Mouse (Mus musculus) left cerebral cortex, adult 8-10 months (tissue): ENCODE results near the gene Fads1. TPM values are rescaled to one million over a fixed set of nuclear protein-coding genes. Genes with fewer than 3 reads are reported as not detected.
"Not testable (repeated sequence)": the region's sequence is repeated elsewhere in the genome, so short reads cannot be mapped to it uniquely, and the experiment has no call there.

Experiments
- DNase-seq, 2 experiments: peaks; one replicate each; pipeline ENCODE4 v3.0.0; 2022; ENCODE audit warnings: low spot score in 2 of 2
- total RNA-seq, 4 experiments: library from RNA; stranded (reverse); gene quantifications; 2 replicates each; pipeline ENCODE4 v1.2.4; 2022

Fads1 gene
- 100 to 1,000 TPM; 194 to 215 (median 198) TPM for total RNA-seq

DNA sequence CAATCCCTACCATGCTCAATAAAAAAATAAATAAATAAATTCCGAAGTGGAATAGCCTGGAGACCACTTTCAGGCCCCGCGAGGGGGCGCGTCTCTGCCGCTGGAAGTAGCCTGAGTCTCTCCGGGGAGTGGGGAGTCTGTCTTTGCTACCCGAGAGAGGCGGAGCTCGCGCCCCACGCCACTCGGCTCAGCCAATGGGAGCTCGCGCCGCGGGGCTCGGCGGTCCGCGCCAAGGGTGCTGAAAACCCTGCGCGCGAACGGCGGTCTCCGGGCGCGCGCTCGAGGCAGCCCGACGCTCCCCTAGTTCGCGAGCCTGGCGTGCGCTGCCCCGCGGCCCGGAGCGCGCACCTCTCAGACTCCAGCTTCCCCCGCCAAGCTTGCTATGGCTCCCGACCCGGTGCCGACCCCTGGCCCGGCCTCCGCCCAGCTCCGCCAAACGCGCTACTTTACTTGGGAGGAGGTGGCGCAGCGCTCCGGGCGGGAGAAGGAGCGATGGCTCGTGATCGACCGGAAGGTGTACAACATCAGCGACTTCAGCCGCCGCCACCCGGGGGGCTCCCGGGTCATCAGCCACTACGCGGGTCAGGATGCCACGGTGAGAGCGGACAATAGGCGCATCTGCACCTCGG lies at the start of gene Fads1:
TSS of gene Fads1 (plus strand) at position 219 of the 629 bp plus-strand sequence.
- peak; percentile 86 to 93 for DNase-seq

- DNase-seq: no peak
Measured at GRCm38 (mm10) chr19:10134692-10135091, 48.0 kb upstream of the Fads1 start.

DNA sequence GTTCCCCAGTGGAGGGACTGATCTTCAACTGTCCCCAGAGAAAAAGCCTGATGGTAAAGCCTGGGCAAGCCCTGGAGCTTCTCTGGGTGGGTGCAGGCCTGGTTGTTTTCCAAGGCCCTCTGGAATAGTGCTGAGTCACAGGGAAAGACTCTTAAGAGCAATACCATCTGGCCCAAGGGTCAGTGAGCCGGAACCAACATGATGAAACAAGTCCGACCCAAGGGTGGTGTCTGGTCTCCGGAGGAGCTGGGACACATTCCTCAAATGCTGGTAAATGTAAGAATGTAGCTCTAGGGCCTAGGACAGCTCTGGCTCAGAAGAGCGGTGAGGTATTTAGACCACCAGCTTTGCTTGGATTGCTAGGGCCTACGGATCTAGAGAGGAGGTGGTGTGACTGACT lies 45.3 kb upstream of the Fads1 start:
- DNase-seq: no peak

DNA sequence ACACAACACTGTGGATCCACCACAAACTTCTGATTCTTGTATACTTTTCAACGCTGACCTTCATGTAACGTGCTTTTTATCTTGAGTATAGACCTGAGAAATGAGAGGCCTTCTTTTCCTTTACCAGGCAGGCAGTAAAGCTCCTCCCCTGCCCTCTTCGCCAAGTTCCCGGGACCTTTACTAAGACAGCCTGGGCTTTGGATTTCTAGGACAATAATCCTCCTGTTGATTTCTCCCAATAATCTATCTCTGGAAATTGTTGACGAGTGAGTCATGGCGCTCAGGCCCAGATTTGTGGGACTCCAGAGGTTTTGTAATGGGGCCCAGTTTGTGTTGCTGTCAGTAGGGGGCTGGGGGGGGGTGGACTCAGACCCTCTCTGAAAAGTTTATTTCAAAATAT lies 43.0 kb upstream of the Fads1 start:
- no peak for DNase-seq

DNA sequence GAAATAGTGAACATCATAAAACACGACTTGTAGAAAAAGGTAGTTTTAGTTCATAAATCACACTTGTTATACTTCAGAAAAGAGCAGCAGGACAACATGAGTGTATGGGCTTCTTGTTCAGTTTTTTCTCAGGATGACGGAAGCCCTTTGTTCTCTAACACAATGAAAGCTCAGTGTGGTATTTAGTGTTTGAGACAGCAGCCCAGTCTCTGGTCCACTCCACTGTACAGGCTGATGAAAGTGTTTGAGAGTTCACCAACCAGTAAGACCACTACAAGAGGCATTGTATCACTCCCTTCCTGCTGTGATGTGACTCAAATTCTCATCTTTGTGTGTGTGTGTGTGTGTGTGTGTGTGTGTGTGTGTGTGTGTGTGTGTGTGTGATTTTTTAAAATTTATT lies 39.0 kb upstream of the Fads1 start:
- DNase-seq: no peak

DNA sequence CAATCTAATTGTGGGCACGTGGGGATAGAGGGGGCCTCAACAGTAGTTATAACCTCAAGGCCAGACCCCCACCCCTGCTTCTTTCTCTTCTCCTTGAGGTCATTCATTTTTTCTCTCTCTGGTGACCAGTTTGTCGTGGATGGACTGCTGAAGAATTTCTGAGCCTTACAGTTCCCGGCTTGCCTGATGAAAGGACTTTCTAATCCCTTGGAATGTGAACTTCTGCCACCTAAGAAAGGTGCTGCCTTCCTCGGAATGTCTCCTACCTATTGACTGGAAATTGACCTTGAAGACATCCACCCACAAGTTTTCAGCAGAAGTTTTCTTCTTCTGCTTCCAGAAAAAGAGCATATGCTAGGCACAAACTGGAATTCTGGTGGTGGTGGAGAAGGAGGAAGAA lies 38.2 kb upstream of the Fads1 start:
- DNase-seq: no peak

- no peak for DNase-seq
Measured at GRCm38 (mm10) chr19:10148555-10148954, 34.1 kb upstream of the Fads1 start.

DNA sequence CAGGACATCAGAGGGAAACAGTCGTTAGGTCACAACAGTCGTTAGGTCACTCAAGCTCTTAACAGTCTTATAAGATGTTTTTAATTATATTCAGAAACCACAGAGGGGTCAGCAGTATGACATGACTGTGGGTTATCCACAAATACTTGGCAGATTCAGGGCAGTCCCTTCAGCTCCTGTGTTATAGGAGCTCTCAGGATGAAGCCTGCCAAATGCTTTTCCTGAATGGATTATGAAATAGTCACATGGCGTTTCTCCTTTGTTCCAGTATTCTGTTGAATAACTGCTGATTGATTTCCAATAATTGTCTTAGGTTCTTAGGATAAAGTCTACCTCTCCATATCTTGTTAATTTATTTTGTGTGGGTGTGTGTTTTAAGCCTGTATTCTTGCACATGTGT lies 33.5 kb upstream of the Fads1 start:
- DNase-seq: no peak

DNA sequence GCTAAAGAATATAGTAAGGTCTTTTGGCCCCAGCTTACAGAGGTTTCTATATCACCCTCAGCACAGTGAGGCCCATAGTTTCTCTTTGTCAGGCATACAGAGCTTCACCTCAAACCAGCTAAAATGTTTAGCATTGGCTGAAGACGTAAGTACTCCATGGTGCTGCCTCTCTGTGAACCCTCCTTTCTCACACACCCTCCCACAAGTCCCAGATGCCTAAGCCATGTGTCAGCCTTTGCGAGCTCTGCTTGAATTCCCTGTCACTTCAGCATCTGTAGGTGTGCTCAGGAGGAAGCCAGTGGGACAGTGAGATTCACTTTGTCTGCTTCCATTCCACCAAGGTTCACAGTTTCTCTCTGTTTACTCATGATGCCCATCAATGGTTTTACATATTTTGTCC lies 25.0 kb upstream of the Fads1 start:
- DNase-seq: no peak

GRCm38 (mm10) chr19:10163896-10164295 lies 18.8 kb upstream of the Fads1 start:
- DNase-seq: no peak

DNA sequence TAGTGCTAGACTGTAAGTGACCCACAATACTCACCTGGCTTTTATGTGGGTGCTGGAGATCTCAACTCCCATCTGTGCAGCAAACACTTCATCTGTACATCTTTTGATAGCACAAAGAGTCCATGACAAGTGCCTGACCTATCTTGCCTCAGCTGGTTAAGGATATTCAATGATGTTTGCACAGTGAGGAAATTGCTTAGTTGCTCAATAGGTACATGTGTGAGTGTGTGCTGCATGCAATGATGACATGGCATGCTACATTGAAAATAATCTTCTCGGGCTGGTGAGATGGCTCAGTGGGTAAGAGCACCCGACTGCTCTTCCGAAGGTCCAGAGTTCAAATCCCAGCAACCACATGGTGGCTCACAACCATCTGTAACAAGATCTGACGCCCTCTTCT lies 16.8 kb upstream of the Fads1 start:
- DNase-seq: not testable (repeated sequence)

DNA sequence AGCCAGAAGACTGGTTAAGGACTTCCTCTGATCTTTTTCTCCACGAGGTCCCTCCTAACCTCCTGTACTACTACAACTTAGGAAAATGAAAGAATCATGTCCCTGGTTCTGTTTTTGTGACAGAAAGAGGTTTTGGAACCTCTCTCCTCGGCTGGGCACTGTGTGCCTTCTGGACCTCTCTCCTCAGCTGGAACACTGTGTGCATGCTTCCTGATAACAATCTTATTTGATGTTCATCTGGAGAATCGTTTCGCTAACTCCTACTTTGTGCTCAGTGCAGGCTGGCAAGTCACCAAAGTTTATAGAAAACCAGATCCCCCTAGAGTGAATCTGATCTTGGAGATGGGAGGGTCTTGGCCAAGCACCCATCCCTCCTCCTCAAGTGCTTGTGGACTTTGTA lies 15.6 kb upstream of the Fads1 start:
- DNase-seq: no peak

- no peak for DNase-seq
Measured at GRCm38 (mm10) chr19:10167951-10168350, 14.7 kb upstream of the Fads1 start.

DNA sequence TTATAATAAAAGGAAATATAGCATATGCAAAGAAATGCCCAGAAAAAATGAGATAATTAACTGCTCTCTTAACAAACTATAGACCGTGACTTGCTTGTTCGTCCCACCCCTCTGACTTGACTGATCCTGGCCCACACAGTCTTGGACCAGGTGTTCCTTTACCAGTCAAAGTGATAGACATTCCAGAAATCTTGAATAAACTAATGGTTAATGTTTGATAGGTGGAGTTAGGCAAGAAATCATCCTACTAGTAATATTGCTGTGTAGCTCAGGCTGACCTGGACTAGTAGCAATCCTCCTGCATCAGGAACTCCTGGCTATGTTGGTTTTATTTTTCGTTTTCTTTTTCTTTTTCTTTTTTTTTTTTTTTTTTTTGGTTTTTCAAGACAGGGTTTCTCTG lies 14.2 kb upstream of the Fads1 start:
- no peak for DNase-seq

DNA sequence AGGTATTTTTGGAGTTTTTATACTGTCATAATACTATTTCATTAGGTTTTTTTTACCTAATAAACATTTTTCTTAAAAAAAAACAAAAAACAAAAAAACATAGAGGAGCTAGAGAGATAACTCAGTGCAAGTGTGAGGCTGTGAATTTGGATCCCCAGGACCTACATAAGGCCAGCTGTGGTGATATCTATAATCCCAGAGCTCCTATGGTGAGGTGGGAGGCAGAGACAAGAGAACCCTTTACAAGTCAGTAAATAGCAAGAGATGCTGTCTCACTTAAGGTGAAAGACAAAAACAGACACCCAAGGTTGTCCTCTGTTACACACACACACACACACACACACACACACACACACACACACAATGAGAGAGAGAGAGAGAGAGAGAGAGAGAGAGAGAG lies 13.5 kb upstream of the Fads1 start:
- no peak for DNase-seq

GRCm38 (mm10) chr19:10169692-10170330 lies 12.9 kb upstream of the Fads1 start:
- DNase-seq: not testable (repeated sequence)

DNA sequence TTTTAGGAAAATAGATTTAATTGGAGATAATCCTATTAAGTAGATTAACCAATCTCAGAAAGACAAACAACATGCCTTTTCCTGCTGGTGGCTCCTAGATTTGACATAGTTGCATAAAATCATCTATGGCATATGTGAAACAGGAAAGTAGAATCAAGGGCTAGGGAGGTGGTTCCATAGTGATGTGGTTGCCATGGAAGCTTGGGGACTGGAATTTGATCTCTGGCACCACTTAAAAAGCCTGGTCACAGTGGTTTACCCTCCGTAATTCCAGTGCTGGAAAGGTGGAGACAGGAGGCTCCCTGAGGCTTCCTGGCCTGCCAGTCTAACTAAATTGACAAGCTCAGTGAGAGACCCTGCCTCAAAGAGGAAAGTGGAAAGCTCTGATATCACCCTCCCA lies 12.2 kb upstream of the Fads1 start:
- no peak for DNase-seq

- no peak for DNase-seq
Measured at GRCm38 (mm10) chr19:10171359-10171758, 11.3 kb upstream of the Fads1 start.

DNA sequence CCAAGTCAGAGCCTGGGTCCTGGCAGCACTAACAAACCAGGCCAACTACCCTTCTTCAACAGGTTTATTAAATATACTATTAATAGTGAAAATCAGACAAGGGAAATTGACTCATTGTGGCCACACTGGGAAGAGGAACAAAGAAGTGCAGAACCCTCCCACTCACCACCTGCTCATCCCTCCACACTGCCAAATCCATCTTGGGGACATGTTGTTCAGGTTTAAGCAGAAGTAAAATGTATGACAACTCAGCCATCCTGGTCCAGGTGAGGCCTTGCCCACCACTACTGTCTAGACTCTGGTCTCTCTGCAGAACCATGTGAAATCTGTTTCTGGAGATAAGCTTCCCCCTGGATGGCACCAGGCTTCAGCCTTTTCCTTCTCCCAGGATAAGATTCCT lies 10.8 kb upstream of the Fads1 start:
- DNase-seq: peak in 1 of 2 experiments; percentile 69

DNA sequence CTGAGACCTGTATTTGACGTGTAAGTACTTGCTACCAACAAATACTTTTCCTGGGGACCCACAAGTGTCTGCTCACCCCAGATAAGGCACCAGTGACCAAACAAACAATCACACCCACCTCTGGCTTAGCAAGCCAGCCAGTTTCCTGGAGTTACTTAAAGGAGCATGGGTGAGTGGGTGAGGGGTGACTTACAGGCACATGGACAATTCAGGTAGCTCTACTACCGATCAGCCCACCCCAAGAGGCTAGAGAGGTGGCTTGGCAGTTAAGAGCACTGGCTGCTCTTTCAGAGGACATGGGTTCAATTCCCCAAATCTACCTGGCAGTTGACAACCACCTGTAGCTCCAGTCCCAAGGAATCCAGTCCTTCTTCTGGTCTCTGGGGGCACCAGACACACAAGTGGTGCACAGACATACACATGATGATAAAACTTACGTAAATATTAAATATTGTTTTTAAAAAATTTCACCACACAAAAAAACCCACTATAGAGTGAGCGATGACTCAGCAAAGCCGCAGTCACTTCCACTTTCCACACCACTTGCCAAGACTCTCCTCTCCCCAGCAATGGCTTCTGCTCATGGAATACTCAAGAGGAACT lies 9.5 kb upstream of the Fads1 start:
- no peak for DNase-seq

GRCm38 (mm10) chr19:10173844-10174539 lies 8.7 kb upstream of the Fads1 start:
- no peak for DNase-seq

- DNase-seq: no peak
Measured at GRCm38 (mm10) chr19:10174956-10175355, 7.7 kb upstream of the Fads1 start.
